Mouse (Mus musculus) WW6 (cell line): Measurements from ENCODE around the gene Olfr573-ps1.
A peak's percentile ranks its signal among the peaks of the same experiment; 100 is the strongest.

Source experiments
- DNase-seq: peaks from one replicate; pipeline ENCODE4 v3.0.0-alpha.2; 2013; ENCODE audit warnings: low read depth, low spot score

Olfr573-ps1 gene

DNA sequence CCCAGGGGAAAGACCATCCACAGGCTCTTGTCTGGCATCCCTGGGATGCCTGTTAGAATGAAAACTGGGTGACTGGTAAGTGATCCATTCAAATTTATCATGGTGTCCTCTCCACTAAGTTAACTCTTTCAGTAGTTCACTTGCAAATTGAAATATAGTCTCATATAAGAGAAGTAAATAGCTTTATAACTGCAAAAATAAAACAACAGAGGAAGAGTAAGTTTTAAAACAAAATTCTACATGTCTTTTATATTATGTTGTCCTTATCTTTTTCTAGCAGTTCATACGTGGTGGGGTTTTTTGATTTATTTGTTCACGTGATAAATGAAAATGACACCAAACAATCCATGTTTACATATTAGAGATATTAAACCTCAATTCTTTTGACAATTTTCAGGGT is at the start of gene Olfr573-ps1:
TSS of gene Olfr573-ps1 (minus strand) at position 101 of the 400 bp plus-strand sequence.
- no peak for DNase-seq

DNA sequence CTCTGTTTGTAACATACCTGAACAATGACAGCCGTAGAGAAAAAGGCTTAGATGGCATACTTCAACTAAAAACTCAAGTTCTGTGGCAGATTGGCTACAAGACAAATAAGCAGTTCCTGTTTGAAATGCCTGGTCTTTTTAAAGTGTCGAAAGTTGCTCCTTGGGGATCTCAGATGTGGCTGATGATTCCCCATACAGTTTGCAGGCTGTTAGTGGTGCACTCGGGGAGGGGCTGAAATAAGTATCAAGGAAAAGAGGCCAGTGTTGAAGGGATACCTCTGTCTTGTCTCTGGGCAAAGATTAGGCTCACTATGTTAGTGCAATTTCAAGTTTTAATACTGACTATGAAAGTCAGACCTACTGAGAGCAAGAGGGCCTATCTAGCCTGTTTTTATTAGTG is 46.8 kb upstream of the Olfr573-ps1 start, which contains the start of gene Olfr578:
TSS of gene Olfr578 (minus strand) at position 101 of the 400 bp plus-strand sequence.
- DNase-seq: no peak

DNA sequence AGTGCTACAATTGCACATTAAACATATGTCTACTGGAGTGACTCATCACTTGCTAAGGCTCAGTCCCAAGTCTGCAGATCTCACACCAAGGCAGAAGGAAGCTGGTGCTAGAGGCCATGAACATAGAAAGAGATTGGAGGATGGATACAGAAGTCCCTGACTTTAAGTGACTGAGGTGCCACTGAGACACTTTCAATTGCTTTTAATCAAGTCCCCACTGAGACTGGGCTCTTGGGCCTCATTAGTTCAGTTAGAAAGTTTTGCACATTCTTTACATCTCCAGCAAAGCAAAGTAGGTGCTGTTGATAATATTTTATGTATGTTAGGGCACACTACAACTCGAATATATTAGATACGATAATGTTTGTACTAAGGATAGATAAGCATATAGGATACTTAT is 33.5 kb upstream of the Olfr573-ps1 start, which contains the start of gene Olfr577:
TSS of gene Olfr577 (minus strand) at position 101 of the 400 bp plus-strand sequence.
- DNase-seq: no peak

DNA sequence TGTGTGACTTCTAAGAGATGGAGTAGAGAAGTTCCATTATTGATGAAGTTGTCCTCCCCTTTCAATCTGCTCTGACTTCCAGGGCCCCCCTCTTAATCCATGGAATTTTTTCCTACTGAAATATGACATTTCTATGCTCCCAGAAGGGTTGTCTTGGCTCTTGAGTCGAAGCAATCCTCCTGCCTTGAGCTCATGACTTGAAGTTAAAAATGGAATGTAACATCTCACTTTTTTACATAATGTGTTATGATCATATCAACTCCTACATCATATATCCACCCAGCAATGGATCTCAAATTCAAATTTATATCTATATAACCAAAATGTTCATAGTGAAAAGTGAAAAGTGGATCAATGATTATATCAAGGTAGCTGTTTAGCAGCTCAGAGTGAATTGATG is 32.0 kb upstream of the Olfr573-ps1 start:
- DNase-seq: no peak

DNA sequence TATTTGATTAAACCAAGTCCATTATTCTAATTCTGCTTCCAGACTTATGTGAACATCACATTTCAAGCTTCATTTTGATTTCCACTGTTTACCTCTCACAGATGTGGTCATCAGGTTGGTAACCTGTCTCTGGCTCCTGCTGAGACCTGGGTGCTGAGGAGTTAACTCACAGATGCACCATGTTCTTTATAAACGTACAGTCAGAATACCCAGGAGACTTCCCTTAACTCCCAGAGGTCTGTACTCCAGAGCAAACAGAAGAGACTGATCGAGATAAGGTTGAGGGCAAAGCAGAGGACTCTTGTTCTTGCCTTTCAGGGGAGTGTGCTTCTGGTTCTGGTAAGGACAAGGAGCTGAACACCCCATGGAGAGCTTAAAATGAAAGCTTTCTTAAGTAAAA is 20.0 kb upstream of the Olfr573-ps1 start, which contains the start of gene Olfr576:
TSS of gene Olfr576 (plus strand) at position 301 of the 400 bp plus-strand sequence.
- no peak for DNase-seq

DNA sequence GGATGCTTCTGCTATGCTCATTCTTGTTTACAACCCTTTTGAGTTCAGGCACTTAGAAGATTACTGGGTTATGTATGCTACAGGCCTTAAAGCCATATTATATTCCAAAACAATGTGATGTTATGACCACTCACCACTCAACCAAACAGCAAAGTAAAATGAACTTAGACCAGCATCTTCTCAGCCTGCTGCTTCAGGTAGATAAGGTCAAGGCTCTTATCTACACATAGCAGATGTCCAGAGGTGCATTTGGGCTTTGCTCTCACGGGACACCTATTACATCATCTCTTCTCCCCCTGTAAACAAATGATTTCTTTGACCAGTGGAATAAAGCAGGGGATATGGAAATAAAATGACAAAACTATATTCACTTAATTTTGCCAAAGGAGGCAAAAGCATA is 16.2 kb upstream of the Olfr573-ps1 start, which contains the start of gene Olfr575:
TSS of gene Olfr575 (minus strand) at position 183 of the 400 bp plus-strand sequence.
- DNase-seq: no peak

DNA sequence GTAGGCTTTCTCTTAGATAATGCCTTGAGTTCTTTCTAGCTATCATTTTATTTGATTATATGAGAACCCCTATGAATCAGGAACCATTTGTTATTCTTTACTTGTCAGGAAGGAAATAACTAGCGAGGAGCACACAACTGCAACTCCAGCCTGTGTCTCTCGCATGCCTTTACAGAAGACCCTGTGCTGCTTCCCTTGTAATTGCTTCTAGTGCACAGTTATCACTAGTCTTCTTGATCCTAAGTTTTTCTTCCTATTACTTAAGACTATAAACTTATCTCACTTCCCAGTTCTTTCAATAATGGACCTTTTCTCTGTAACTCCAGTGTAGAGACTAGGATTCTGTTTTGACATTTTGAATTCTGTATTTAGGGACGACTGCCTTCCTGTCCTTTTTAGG is 15.8 kb upstream of the Olfr573-ps1 start:
- no peak for DNase-seq

DNA sequence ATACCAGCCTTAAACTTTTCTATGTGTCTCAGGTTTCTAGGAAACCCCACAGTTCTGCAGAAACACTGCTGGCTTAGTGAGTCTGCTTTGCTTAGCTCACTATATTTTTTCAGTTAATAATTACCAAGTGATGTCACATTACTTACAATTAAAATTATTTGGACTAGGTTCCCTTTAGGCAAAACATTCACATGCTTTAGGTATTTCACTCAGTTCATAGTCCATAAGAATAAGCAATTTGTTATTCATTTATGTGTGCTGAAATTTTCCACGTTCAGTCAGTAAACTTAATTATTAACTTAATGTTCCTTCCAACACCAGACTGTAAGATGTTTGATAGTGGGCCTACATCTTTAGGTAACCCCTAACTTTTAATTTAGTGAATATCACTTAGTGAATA is 8.4 kb upstream of the Olfr573-ps1 start:
- DNase-seq: no peak

DNA sequence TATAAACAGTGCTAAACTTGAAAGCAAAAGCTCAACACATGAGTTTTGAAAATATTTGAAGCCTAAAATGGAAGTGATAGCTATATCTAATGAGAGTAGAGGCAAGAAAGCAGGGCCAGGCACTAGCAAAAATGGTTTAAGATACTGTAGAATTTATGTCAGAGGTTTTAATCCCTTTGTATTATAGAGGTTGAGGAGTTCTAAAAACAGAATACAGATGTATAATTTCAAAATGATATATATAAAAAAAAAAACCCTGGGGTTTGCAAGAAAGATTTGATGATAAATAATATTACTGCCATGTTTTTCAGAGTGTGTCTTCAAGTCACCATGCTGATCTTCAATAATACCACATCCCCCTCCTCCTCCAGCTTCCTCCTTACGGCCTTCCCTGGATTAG is 5.8 kb upstream of the Olfr573-ps1 start, which contains the start of gene Olfr574:
TSS of gene Olfr574 (plus strand) at position 301 of the 400 bp plus-strand sequence.
- no peak for DNase-seq

DNA sequence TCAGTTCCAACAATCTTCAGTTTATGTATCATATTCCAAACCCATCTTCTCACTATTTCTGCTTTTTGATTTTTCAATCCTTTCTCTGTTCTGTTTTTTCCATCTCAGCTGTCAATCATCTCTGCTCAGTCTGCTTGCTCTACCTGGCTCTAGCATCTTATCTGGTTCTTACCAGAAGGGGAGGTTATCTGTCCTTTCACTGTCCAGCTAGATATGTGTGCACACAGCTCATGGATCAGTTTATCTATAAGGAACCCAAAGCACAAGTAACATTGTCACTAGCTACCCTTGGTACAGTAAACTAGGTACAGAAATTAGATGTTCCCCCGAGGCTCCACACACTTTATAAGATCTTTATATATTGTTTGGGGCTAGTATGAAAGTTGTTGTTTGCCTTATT is 1.0 kb upstream of the Olfr573-ps1 start:
- DNase-seq: no peak

DNA sequence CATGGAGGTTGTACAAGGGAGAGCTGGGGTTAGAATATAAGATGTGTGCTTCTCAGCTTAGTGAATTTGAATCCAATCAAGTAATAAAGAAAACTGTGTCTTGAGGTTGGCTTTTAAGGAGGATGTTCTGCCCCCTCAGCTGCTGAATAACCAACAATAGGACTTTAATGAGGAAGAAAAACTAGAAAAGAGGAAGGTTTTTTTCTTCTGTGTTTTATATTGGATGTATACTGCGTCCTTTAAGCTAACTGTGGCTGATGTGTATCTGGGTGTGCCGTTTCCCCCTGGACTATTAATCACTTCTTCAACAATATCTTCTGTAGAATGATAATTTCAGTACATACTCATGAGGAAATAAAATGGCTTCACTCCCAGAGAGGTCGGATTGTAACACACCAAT is 15.3 kb downstream of the Olfr573-ps1 start:
- DNase-seq: no peak

DNA sequence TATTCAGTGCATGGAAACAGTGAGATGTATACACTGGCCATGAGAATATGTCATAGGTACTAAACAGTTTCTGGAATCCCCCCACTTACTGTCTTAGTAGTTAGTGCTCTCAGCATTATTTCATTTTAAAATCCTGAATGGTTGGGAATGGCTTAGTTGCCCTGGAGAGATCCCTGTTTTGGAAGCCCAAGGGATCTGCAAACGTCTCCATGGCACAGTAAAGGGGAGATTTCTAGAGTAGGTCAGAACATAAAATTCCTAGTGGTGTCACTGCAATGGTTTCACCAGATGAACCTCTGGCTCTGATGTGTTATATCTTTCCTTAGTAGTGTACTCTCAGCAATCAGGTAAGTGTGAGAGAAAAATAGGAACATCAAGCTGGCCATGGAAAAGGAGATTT is 18.3 kb downstream of the Olfr573-ps1 start, which contains the start of gene Olfr572:
TSS of gene Olfr572 (plus strand) at position 301 of the 400 bp plus-strand sequence.
- no peak for DNase-seq

DNA sequence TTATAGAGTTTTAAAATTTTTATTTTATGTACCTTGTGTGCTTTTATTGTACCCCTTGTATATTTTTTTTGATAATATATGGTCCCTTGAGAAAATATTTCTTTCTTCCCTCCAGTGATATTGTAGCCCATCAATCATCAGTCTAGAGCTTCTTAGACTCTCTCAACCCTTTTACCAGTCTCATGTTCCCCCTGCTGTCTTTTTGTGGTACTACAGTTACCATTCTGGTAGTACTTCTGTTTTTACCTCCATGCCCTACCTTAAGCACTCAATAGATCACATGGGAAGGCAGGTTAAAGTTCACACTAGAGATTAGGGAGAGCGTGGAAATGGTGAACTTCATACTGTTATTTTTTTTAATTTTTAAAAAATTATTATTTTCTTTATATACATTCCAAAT is 22.7 kb downstream of the Olfr573-ps1 start:
- DNase-seq: peak; percentile 16

DNA sequence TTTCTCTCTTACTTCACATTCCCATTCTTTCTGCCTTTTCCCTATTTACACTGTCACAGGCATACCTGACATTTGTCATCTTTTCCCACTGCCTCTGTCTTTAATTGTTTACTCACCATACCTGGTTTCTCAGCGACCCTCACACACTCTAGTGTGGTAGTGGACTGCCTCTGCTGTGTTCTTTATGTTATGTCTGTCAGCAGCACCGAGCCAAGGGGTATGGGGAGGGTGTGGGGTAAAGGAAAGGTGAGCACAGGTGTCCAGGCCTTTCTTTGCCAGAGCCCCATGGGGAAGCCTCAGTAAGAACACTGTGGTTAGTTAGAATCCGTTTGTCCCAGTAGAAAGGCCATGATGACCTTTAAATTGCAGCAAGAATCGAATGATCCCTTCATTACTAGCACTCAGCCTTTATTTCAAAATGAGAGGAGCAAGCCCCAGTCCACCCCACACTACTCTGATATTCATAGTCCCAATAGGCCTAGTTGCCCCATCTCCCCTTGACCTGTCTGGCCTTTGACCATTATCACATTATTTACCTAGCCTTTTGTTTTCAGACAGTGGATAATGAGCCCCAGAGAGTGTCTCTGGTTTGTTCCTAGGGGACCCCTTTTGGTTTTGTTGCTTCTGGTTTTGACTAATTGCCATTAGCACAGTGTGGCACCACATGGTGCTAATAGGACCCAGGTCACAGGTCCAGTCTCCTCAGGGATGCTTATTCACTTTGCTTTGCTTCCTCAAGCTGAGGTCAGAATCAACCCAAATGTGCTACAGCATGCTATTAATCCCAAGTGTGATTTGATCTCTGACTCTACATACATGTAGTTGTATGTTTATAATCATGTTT is 25.1 kb downstream of the Olfr573-ps1 start, which contains the start of gene Olfr571:
TSS of gene Olfr571 (minus strand) at position 505 of the 844 bp plus-strand sequence.
- DNase-seq: no peak

DNA sequence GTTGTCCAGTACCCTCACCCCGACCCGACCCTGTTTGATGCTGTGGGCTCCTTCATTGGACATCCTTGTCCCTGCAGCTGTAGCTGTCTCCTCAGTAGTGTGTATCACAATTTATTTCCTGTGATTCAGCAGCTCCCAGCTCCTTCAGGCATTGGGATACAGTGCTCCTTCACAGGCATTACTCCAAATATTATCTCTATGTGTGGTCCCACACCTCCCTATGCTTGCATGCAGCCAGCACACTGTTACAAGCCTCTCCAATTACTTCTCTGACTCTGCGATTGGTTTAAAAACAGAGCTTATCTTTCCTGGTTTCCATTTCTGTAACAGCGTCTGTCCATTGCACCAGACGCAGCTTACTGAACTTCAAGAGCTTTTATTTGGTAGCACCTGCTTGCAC is 26.0 kb downstream of the Olfr573-ps1 start:
- no peak for DNase-seq

DNA sequence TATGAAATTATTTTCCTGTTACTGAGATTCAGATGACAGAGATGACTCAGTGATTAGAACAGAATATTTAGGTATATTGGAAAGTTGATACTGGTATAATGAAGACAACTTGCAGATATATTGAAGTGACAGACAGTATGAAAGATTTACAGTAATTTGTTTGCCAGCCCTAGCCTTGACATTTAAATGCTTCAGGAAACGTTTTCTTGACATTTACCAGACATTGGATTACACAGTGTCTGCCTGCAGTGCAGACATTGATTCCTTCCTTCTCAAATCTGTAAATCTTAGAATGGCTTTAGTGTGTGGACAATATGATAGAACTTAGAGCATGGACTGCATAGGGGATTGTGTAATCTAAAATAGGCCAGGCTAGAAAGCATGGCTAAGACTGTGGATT is 27.1 kb downstream of the Olfr573-ps1 start:
- DNase-seq: no peak
